Mouse (Mus musculus): ENCODE measurements at regions not wholly inside any gene's neighbourhood (a gene's known extent, or its start where the extent isn't known, plus 50 kb on each side); places are given as distances from the start of the nearest gene placed in this dataset.

GRCm38 (mm10) chr7:82075359-82075758, 83.3 kb upstream of the Bnc1 start:
- no peak for TF ChIP-seq CTCF (IDR thresholded peaks at IDR 0.05; ENCODE audit: borderline replicate concordance, control insufficient read depth, extremely low read depth, insufficient read depth, low read length, poor library complexity)
- Histone ChIP-seq H3K4me1 (replicated peaks; ENCODE audit: control insufficient read depth, insufficient read depth, low read length) (no peaks in the 10 kb centered on the region), H3K36me3 (ENCODE audit: control insufficient read depth, insufficient read depth, low read length) (no peaks in the 10 kb centered on the region), H3K27me3 (ENCODE audit: control insufficient read depth, insufficient read depth, low read length) (no peaks in the 10 kb centered on the region), H3K4me3 (ENCODE audit: control insufficient read depth, insufficient read depth, low read length) (no peak overlapping the region), H3K27ac (ENCODE audit: control insufficient read depth, insufficient read depth, low read length) (no peak overlapping the region)
- no peak for DNase-seq
- 88% methylated on average over 2 of the region's 2 CpGs for WGBS

DNA sequence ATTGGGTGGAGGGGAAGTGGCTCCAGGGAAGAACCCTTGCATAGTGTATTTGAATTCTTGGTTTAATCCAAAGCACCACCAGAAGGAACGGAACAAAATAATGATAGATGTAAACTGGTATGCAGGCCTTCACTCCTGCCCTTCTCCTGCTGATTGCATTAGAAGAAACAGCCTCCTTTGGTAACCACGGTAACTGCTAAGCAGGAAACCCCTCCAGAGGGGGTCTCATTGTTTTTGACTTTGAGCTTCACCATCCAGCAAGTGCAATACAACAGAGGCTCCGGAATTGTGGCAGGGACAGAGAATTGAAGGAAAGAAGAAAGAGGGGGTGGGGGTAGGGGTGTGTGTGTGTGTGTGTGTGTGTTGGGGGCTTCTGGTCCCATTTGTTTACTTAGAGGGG, 89.8 kb upstream of the Bnc1 start:
- 63% methylated on average over 3 of the region's 3 CpGs for WGBS
- DNase-seq = no peak
- no peak for TF ChIP-seq CTCF (IDR thresholded peaks at IDR 0.05; ENCODE audit: borderline replicate concordance, control insufficient read depth, extremely low read depth, insufficient read depth, low read length, poor library complexity)
- TF ChIP-seq POLR2A (IDR thresholded peaks at IDR 0.05; ENCODE audit: control insufficient read depth, extremely low read depth, insufficient read depth, low read length, poor library complexity) = no peak
- no peaks in the 10 kb centered on the region for H3K27me3 ChIP-seq (ENCODE audit: control insufficient read depth, insufficient read depth, low read length)
- no peak overlapping the region for H3K4me3 ChIP-seq (ENCODE audit: control insufficient read depth, insufficient read depth, low read length)
- no peaks in the 10 kb centered on the region for H3K4me1 ChIP-seq (replicated peaks; ENCODE audit: control insufficient read depth, insufficient read depth, low read length)
- no peaks in the 10 kb centered on the region for H3K36me3 ChIP-seq (ENCODE audit: control insufficient read depth, insufficient read depth, low read length)
- no peak overlapping the region for H3K27ac ChIP-seq (ENCODE audit: control insufficient read depth, insufficient read depth, low read length)

GRCm38 (mm10) chr7:82082883-82083282, 90.8 kb upstream of the Sh3gl3 start:
- WGBS = 71% methylated on average over 6 of the region's 6 CpGs
- no peak overlapping the region for H3K27ac ChIP-seq (ENCODE audit: control insufficient read depth, insufficient read depth, low read length)
- H3K36me3 ChIP-seq (ENCODE audit: control insufficient read depth, insufficient read depth, low read length) = no peaks in the 10 kb centered on the region
- H3K27me3 ChIP-seq (ENCODE audit: control insufficient read depth, insufficient read depth, low read length) = no peaks in the 10 kb centered on the region
- no peak for DNase-seq
- H3K4me1 ChIP-seq (replicated peaks; ENCODE audit: control insufficient read depth, insufficient read depth, low read length) = no peaks in the 10 kb centered on the region
- no peak overlapping the region for H3K4me3 ChIP-seq (ENCODE audit: control insufficient read depth, insufficient read depth, low read length)
- TF ChIP-seq POLR2A (IDR thresholded peaks at IDR 0.05; ENCODE audit: control insufficient read depth, extremely low read depth, insufficient read depth, low read length, poor library complexity) (no peak), CTCF (IDR thresholded peaks at IDR 0.05; ENCODE audit: borderline replicate concordance, control insufficient read depth, extremely low read depth, insufficient read depth, low read length, poor library complexity) (no peak)

- no peak for DNase-seq
- Histone ChIP-seq H3K27me3 (ENCODE audit: control insufficient read depth, insufficient read depth, low read length) (no peaks in the 10 kb centered on the region), H3K4me1 (replicated peaks; ENCODE audit: control insufficient read depth, insufficient read depth, low read length) (no peaks in the 10 kb centered on the region), H3K36me3 (ENCODE audit: control insufficient read depth, insufficient read depth, low read length) (no peaks in the 10 kb centered on the region), H3K4me3 (ENCODE audit: control insufficient read depth, insufficient read depth, low read length) (no peak overlapping the region), H3K27ac (ENCODE audit: control insufficient read depth, insufficient read depth, low read length) (no peak overlapping the region)
- no peak for TF ChIP-seq CTCF (IDR thresholded peaks at IDR 0.05; ENCODE audit: borderline replicate concordance, control insufficient read depth, extremely low read depth, insufficient read depth, low read length, poor library complexity)
- TF ChIP-seq POLR2A (IDR thresholded peaks at IDR 0.05; ENCODE audit: control insufficient read depth, extremely low read depth, insufficient read depth, low read length, poor library complexity) = no peak
- 95% methylated on average over 10 of the region's 10 CpGs for WGBS
Measured at GRCm38 (mm10) chr7:82084473-82084872, 89.2 kb upstream of the Sh3gl3 start.

GRCm38 (mm10) chr7:82085205-82085604, 88.4 kb upstream of the Sh3gl3 start:
- Histone ChIP-seq H3K36me3 (ENCODE audit: control insufficient read depth, insufficient read depth, low read length) (no peaks in the 10 kb centered on the region), H3K27me3 (ENCODE audit: control insufficient read depth, insufficient read depth, low read length) (no peaks in the 10 kb centered on the region), H3K27ac (ENCODE audit: control insufficient read depth, insufficient read depth, low read length) (no peak overlapping the region), H3K4me1 (replicated peaks; ENCODE audit: control insufficient read depth, insufficient read depth, low read length) (no peaks in the 10 kb centered on the region), H3K4me3 (ENCODE audit: control insufficient read depth, insufficient read depth, low read length) (no peak overlapping the region)
- DNase-seq = no peak
- TF ChIP-seq CTCF (IDR thresholded peaks at IDR 0.05; ENCODE audit: borderline replicate concordance, control insufficient read depth, extremely low read depth, insufficient read depth, low read length, poor library complexity) = no peak
- no peak for TF ChIP-seq POLR2A (IDR thresholded peaks at IDR 0.05; ENCODE audit: control insufficient read depth, extremely low read depth, insufficient read depth, low read length, poor library complexity)
- 95% methylated on average over 4 of the region's 4 CpGs for WGBS

DNA sequence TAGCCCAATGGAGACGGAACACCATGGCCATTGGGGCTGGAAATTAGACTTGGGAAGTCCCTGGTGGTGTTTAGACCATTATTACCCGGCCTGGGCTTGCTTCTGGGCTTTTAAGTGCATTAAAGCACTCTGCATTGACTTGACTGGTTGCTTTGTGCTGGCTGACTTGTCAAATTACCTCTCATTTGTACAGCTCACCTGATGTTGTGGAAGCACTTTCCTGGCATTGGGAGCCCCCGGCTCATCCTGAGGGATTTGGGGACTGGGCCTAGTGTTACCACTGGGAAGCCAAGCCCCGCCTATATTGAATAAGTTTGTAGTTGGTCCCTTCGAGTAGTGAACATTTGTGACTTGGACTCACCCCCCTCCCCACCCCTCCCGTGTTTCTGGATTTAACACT, 75.5 kb upstream of the Sh3gl3 start:
- Histone ChIP-seq H3K4me1 (replicated peaks; ENCODE audit: control insufficient read depth, insufficient read depth, low read length) (no peaks in the 10 kb centered on the region), H3K27me3 (ENCODE audit: control insufficient read depth, insufficient read depth, low read length) (no peaks in the 10 kb centered on the region), H3K36me3 (ENCODE audit: control insufficient read depth, insufficient read depth, low read length) (no peaks in the 10 kb centered on the region), H3K27ac (ENCODE audit: control insufficient read depth, insufficient read depth, low read length) (no peak overlapping the region), H3K4me3 (ENCODE audit: control insufficient read depth, insufficient read depth, low read length) (no peak overlapping the region)
- no peak for DNase-seq
- WGBS = 90% methylated on average over 6 of the region's 6 CpGs
- TF ChIP-seq CTCF (IDR thresholded peaks at IDR 0.05; ENCODE audit: borderline replicate concordance, control insufficient read depth, extremely low read depth, insufficient read depth, low read length, poor library complexity) (no peak), POLR2A (IDR thresholded peaks at IDR 0.05; ENCODE audit: control insufficient read depth, extremely low read depth, insufficient read depth, low read length, poor library complexity) (no peak)

- Histone ChIP-seq H3K4me3 (ENCODE audit: control insufficient read depth, insufficient read depth, low read length) (no peak overlapping the region), H3K27ac (ENCODE audit: control insufficient read depth, insufficient read depth, low read length) (no peak overlapping the region), H3K4me1 (replicated peaks; ENCODE audit: control insufficient read depth, insufficient read depth, low read length) (no peaks in the 10 kb centered on the region), H3K27me3 (ENCODE audit: control insufficient read depth, insufficient read depth, low read length) (no peaks in the 10 kb centered on the region), H3K36me3 (ENCODE audit: control insufficient read depth, insufficient read depth, low read length) (no peaks in the 10 kb centered on the region)
- DNase-seq = no peak
- TF ChIP-seq CTCF (IDR thresholded peaks at IDR 0.05; ENCODE audit: borderline replicate concordance, control insufficient read depth, extremely low read depth, insufficient read depth, low read length, poor library complexity) = no peak
- TF ChIP-seq POLR2A (IDR thresholded peaks at IDR 0.05; ENCODE audit: control insufficient read depth, extremely low read depth, insufficient read depth, low read length, poor library complexity) = no peak
- 95% methylated on average over 2 of the region's 2 CpGs for WGBS
Measured at GRCm38 (mm10) chr7:82101314-82101713, 72.3 kb upstream of the Sh3gl3 start.

Measured in thymus, adult 2 months (tissue).